Mouse (Mus musculus) brain, embryonic 14.5 days (tissue): ENCODE data around the gene Nudt19.

ENCODE experiments used
- CTCF ChIP-seq: fragments of 200-500 bp; IDR thresholded peaks from 2 replicates; pipeline ENCODE4 v1.5.1; 2012; ENCODE audit warnings: inconsistent platforms, mild to moderate bottlenecking, moderate library complexity, borderline replicate concordance; ENCODE audit not compliant: insufficient read depth, insufficient read length; ENCODE audit errors: extremely low read depth
- POLR2A ChIP-seq: fragments of 200-500 bp; IDR thresholded peaks from 2 replicates; pipeline ENCODE4 v1.6.1; 2012; ENCODE audit warnings: mild to moderate bottlenecking, inconsistent platforms, borderline replicate concordance; ENCODE audit not compliant: poor library complexity, insufficient read depth, insufficient read length, severe bottlenecking; ENCODE audit errors: extremely low read depth

DNA sequence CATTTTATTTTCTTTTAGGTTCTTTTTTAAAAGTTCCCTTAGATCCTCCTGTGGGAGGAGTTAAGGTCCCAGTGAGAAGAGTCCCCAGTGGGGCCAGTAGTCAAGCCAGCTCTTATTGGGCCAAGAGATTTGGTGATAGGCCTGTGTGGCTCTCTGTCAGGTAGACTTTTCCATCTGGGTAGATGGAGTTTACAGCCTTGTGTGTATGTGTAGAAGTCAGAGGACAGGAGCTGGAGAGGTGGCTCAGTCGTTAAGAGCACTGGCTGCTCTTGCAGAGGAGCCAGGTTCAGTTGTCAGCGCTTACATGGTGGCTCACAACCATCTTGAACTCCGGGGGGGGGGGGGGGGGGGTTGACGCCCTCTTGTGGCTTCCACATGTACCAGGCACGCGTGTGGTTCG, 33.4 kb upstream of the Nudt19 start:
- TF ChIP-seq CTCF (no peak), POLR2A (no peak)
